Mouse (Mus musculus): ENCODE measurements at regions not wholly inside any gene's neighbourhood (a gene's known extent, or its start where the extent isn't known, plus 50 kb on each side); places are given as distances from the start of the nearest gene placed in this dataset.

- TF ChIP-seq CTCF (IDR thresholded peaks at IDR 0.05; ENCODE audit: low read depth, low read length), result no peak
- no peak for TF ChIP-seq POLR2A (IDR thresholded peaks at IDR 0.05; ENCODE audit: extremely low read depth, insufficient read depth, low read length)
These were observed 181.5 kb upstream of the Nrxn1 start for GRCm38 (mm10) chr17:91274378-91274777.
